Mouse (Mus musculus): ENCODE results near the gene Rims3.
A peak's percentile ranks its signal among the peaks of the same experiment; 100 is the strongest.

The Rims3 gene

GRCm38 (mm10) chr4:120854588-120855319, at the start of gene Rims3:
Rims3 (plus strand) TSS chr4:120854816.
- peak; percentile 71 for DNase-seq

- DNase-seq, result no peak
These were observed 48.8 kb upstream of the Rims3 start for GRCm38 (mm10) chr4:120805816-120806215.

GRCm38 (mm10) chr4:120813762-120814161, 40.9 kb upstream of the Rims3 start:
- no peak for DNase-seq

GRCm38 (mm10) chr4:120814171-120814570, 40.4 kb upstream of the Rims3 start:
- DNase-seq, result no peak

GRCm38 (mm10) chr4:120815163-120815562, 39.5 kb upstream of the Rims3 start:
- DNase-seq, result no peak

GRCm38 (mm10) chr4:120815622-120816334, 38.8 kb upstream of the Rims3 start:
- DNase-seq, result peak; percentile 60

- DNase-seq, result no peak
These were observed 37.4 kb upstream of the Rims3 start for GRCm38 (mm10) chr4:120817002-120817774.

- no peak for DNase-seq
These were observed 36.7 kb upstream of the Rims3 start for GRCm38 (mm10) chr4:120817951-120818350.

- DNase-seq, result no peak
These were observed 35.3 kb upstream of the Rims3 start for GRCm38 (mm10) chr4:120819296-120819695.

- no peak for DNase-seq
These were observed 34.7 kb upstream of the Rims3 start for GRCm38 (mm10) chr4:120819871-120820270.

- no peak for DNase-seq
These were observed 32.3 kb upstream of the Rims3 start for GRCm38 (mm10) chr4:120822191-120822911.

GRCm38 (mm10) chr4:120825100-120825553, 29.5 kb upstream of the Rims3 start:
- DNase-seq, result peak; percentile 95

- DNase-seq, result peak; percentile 100
These were observed 28.9 kb upstream of the Rims3 start for GRCm38 (mm10) chr4:120825577-120826326.

GRCm38 (mm10) chr4:120826418-120826817, 28.2 kb upstream of the Rims3 start:
- DNase-seq, result no peak

GRCm38 (mm10) chr4:120830767-120831166, 23.8 kb upstream of the Rims3 start:
- DNase-seq, result no peak

GRCm38 (mm10) chr4:120831472-120831871, 23.1 kb upstream of the Rims3 start, which contains the start of gene Nfyc:
Nfyc (minus strand) TSS chr4:120831572.
- DNase-seq, result no peak

GRCm38 (mm10) chr4:120841342-120841741, 13.3 kb upstream of the Rims3 start:
- DNase-seq, result no peak

GRCm38 (mm10) chr4:120844423-120845082, 10.1 kb upstream of the Rims3 start:
- no peak for DNase-seq

GRCm38 (mm10) chr4:120845098-120845497, 9.5 kb upstream of the Rims3 start:
- DNase-seq, result no peak

GRCm38 (mm10) chr4:120848909-120849308, 5.7 kb upstream of the Rims3 start:
- DNase-seq, result no peak

GRCm38 (mm10) chr4:120849451-120849850, 5.2 kb upstream of the Rims3 start:
- DNase-seq, result no peak

Data from right cerebral cortex, postnatal 4 days (tissue).